Mouse (Mus musculus) erythroblast, embryonic 14.5 days (primary cell): Measurements from ENCODE around the gene Crb2.

Experiments
- GATA1 ChIP-seq: IDR thresholded peaks from 2 replicates; pipeline ENCODE4 v1.6.1; 2012; ENCODE audit warnings: low read length, inconsistent platforms, mixed read lengths
- TAL1 ChIP-seq: IDR thresholded peaks from 3 replicates; pipeline ENCODE4 v1.6.1; 2012; ENCODE audit warnings: low read length, inconsistent platforms, mixed read lengths

GRCm38 (mm10) chr2:37814820-37815361 lies 38.8 kb downstream of the Crb2 start:
- TF ChIP-seq GATA1, result no peak
- TF ChIP-seq TAL1, result no peak
